Mouse (Mus musculus): Measurements from ENCODE around the gene Zfp697. TPM values are rescaled to one million over a fixed set of nuclear protein-coding genes. Genes with fewer than 3 reads are reported as not detected.
"Not testable (repeated sequence)": the region's sequence is repeated elsewhere in the genome, so short reads cannot be mapped to it uniquely, and the experiment has no call there.

The Zfp697 gene
- polyA plus RNA-seq, 1 experiment = not detected

DNA sequence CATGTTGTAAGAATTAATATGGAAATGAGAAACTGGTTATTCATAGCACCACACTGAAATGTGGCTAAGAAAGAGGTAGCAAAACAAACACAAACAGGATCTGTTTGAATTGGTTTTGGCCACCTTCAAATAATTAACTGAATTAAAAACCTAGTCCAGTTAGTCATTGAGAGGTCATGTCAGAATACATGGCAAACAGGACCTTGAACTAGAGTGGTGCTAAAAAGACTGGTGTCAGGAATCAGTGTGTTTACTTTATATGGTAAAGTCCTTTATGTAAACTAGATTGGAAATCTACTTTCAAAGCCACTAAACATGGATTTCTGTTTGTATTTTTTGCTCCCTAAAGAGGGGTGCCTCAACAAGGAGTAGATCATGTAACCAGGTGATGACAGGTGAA is 142.7 kb downstream of the Zfp697 start:
- H3K4me3 ChIP-seq (replicated peaks); H3K9me3 ChIP-seq; H3K4me1 ChIP-seq; H3K27me3 ChIP-seq (replicated peaks); H3K36me3 ChIP-seq (replicated peaks; ENCODE audit: low read length): not testable (repeated sequence)

DNA sequence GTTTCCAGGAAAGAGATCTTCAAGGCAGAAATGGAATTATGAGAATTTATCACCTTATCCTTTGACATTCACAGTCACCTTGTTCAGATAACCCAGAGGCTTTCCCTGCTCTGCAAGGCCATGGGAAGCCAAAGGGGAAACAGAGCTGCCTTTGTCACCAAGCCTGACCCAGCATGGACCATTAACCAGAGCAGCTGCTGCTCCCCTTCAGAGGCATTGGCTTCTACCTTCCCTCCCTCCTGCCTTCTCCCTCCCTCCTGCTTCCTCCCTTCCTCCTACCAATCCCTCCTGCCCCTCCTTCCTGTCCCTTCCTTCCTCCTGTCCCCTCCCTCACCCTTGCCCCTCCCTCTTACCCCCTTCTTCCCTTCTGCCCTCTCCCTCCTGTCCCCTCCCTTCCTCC is 165.4 kb downstream of the Zfp697 start:
- H3K4me3 ChIP-seq (replicated peaks); H3K9me3 ChIP-seq; H3K36me3 ChIP-seq (replicated peaks; ENCODE audit: low read length); H3K4me1 ChIP-seq; H3K27me3 ChIP-seq (replicated peaks): not testable (repeated sequence)

DNA sequence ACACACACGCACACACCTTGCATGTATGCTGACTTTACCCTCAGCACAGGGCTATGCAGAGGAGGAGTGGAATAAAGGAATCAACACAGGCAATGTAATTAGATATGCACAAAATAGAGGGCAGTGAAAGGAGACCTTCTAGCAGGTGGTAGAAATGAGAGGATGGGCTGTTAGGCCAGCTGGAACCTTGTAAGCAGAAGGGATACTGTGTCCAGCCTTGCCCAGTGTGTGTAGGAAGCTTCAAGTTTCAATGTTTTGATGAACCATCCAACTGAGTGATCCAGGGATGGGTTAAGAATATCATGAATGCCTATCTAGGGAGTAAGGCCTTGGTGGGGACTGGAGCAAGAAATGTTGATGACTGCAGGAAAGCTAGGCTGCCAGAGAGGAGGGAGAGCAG is 166.2 kb downstream of the Zfp697 start:
- not testable (repeated sequence) for H3K36me3 ChIP-seq (replicated peaks; ENCODE audit: low read length); H3K27me3 ChIP-seq (replicated peaks); H3K9me3 ChIP-seq; H3K4me1 ChIP-seq; H3K4me3 ChIP-seq (replicated peaks)

DNA sequence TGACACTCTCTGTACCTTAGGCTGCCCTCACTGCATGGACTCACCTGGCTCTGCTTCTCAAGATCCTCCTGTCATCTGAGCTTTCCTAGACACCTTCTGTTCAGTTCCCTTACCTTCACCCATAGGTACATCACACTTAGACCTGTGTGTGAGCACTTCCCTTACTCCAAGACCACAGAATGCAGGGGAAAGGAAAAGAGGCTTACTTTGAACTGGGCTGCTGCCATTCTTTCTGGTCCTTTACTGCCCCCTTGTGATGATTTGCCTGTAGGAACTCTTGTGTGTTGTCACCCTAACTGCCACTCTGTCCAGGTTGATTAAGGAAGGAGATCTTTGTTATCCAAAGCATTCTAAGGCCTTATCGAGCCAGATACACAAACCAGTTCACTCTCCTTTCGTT is 168.0 kb downstream of the Zfp697 start:
- not testable (repeated sequence) for H3K4me3 ChIP-seq (replicated peaks); H3K27me3 ChIP-seq (replicated peaks); H3K9me3 ChIP-seq; H3K4me1 ChIP-seq; H3K36me3 ChIP-seq (replicated peaks; ENCODE audit: low read length)

DNA sequence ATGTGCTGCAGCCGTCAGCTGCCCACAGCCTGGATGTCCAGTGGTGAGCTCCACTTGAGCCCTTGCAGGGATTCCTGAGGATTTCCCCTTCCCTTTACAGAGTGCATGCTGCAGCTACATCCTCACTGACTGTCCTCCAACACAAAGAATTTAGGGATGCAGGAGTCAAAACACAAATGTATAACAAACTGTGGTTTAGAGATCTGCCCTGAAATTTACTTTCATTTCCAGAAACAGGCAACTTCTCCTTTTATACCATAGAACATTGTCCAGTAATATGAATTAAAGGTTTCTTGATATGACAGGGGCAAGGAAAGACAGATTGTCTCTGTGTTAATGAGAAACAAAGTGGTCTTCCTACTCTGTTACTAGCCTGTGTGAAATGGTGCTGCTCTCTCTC is 168.6 kb downstream of the Zfp697 start:
- H3K9me3 ChIP-seq; H3K36me3 ChIP-seq (replicated peaks; ENCODE audit: low read length); H3K4me1 ChIP-seq; H3K4me3 ChIP-seq (replicated peaks); H3K27me3 ChIP-seq (replicated peaks): not testable (repeated sequence)

DNA sequence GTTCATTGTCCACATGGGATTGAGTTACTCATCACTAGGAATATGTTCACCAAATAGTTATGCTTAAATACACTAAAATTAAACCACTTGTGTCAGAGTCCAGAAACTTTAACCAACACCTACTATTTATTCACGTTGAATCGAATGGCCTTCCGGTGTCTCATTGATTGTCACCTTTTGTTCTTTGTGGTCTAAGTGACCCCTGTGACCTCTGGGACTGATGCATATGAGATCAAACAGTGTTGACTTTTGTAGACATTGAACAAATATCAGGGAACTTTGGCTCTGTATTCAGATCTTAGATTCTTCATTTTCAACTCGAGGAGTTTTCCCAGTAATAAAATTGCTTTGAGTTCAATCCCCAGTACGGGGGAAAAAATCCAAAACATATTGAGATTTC is 178.4 kb downstream of the Zfp697 start:
- not testable (repeated sequence) for H3K4me1 ChIP-seq; H3K9me3 ChIP-seq; H3K36me3 ChIP-seq (replicated peaks; ENCODE audit: low read length); H3K27me3 ChIP-seq (replicated peaks); H3K4me3 ChIP-seq (replicated peaks)

DNA sequence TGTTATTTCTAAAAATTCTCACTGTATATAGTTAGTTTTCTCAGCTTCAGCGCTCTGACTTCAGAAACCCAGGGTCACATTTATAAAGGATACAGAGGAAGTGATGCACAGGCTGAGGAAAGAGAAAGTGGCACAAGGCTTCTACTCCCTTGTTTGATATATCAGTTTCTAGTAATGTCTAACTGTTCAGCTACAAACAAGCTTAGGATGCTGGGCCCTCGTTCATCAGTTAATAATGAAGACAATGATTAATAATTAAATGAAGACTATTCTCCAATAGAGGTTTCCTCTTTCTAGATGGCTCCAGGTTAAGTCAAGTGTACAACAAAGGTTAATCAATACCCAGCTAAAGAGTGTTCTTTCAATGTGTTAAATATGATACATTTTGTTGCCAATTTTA is 181.6 kb downstream of the Zfp697 start:
- not testable (repeated sequence) for H3K4me3 ChIP-seq (replicated peaks); H3K27me3 ChIP-seq (replicated peaks); H3K36me3 ChIP-seq (replicated peaks; ENCODE audit: low read length); H3K9me3 ChIP-seq; H3K4me1 ChIP-seq

DNA sequence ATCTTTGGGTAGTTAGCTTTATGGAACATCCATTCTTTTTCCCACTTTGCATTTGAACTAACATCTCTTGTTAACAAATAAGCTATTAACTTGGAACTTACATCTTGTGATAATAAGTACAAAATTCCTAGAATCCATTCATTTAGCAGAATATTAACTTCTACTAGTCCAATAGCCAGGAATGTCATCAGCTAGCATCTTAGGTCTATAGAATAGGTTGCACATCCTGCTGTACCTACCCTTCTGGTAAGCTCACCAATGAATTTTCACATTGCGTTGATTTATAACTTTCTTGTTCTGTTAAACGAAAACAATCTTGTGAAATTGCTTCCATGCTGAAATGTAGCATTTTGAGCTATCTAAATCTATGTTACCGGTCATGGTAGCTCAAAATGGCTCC is 182.6 kb downstream of the Zfp697 start:
- not testable (repeated sequence) for H3K9me3 ChIP-seq; H3K36me3 ChIP-seq (replicated peaks; ENCODE audit: low read length); H3K4me1 ChIP-seq; H3K27me3 ChIP-seq (replicated peaks); H3K4me3 ChIP-seq (replicated peaks)

DNA sequence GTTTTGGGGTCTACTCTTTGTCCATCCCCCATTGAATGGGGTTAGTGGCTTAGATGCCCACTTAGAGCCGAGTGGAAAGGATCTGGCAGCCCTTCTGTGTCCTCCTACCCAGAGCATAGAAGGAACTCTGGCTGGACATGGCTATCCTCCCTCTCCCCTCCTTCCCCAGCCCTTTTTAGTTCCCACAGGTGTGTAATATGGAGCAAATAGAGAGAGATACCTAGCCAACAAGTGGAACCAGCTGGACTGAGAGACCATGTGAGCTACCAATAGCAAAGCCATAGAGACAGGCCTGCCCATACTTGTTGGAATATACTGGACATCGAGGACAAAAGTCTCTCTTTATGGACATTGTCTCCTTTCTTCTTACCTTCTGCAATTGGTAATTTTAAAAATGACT is 185.5 kb downstream of the Zfp697 start:
- H3K4me1 ChIP-seq; H3K4me3 ChIP-seq (replicated peaks); H3K36me3 ChIP-seq (replicated peaks; ENCODE audit: low read length); H3K27me3 ChIP-seq (replicated peaks); H3K9me3 ChIP-seq: not testable (repeated sequence)

DNA sequence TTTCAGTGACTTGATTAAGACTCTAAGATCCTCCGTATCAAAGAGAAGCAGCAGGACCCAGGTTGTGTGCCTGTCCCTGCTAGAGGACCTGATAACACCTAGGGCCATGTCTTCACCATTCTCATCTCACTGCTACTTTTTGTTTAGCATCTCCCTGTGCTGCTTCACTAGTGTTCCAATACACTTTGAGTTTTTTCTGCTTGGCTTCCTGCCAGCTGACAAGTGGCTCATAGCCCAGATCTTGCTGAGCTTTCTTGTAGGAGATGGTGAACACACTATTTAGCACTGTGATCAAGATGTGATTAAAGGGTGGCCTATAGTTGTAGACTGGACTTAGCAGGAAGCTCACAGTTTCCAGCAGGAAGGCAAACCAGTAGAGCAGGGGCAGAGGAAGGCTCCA is 198.8 kb downstream of the Zfp697 start:
- not testable (repeated sequence) for H3K4me3 ChIP-seq (replicated peaks); H3K27me3 ChIP-seq (replicated peaks); H3K4me1 ChIP-seq; H3K36me3 ChIP-seq (replicated peaks; ENCODE audit: low read length); H3K9me3 ChIP-seq

DNA sequence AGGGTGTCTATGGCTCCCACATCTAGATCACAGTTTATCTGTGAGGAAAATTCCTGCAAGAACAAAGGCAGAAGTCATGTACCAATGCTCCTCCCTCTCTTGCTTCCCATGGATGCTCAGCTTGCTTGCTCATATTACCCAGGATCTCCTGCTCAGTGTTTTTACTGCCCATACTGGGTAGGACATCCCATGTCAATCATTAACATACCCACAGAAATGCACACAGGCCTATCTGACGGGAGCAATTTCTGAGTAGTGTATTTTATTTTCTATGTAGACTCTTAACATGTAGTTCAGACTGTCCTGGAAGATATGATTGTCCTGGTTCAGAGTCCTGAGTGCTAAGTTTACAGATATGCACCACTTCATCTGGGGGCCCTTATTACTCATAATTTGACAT is 199.9 kb downstream of the Zfp697 start:
- H3K9me3 ChIP-seq; H3K4me1 ChIP-seq; H3K27me3 ChIP-seq (replicated peaks); H3K36me3 ChIP-seq (replicated peaks; ENCODE audit: low read length); H3K4me3 ChIP-seq (replicated peaks): not testable (repeated sequence)

DNA sequence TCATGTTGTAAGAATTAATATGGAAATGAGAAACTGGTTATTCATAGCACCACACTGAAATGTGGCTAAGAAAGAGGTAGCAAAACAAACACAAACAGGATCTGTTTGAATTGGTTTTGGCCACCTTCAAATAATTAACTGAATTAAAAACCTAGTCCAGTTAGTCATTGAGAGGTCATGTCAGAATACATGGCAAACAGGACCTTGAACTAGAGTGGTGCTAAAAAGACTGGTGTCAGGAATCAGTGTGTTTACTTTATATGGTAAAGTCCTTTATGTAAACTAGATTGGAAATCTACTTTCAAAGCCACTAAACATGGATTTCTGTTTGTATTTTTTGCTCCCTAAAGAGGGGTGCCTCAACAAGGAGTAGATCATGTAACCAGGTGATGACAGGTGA is 200.4 kb downstream of the Zfp697 start:
- H3K9me3 ChIP-seq; H3K27me3 ChIP-seq (replicated peaks); H3K36me3 ChIP-seq (replicated peaks; ENCODE audit: low read length); H3K4me1 ChIP-seq; H3K4me3 ChIP-seq (replicated peaks): not testable (repeated sequence)

DNA sequence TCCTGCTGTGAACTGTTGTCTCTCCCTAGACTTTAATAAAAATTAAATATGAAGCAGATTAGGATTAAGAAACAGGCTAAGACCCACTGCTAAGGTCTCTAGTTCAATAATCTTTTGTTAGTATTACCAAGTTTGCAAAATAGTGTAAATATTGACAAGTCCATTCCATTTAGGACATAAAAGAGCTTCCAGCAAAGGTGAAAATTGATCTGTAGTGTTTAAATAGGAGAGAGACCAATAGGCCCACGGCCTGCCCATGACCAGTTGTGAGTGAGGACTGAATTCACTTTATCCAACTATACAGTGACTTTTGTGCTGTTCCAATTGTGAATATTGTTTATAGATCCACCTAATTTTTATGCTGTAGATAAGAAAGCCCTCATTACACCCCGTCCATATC is 205.5 kb downstream of the Zfp697 start:
- no peaks in the 10 kb centered on the region for H3K36me3 ChIP-seq (replicated peaks; ENCODE audit: low read length)
- H3K4me3 ChIP-seq (replicated peaks) = no peak overlapping the region
- no peaks in the 10 kb centered on the region for H3K4me1 ChIP-seq
- no peak for TF ChIP-seq GATA1 (IDR thresholded peaks at IDR 0.05; ENCODE audit: borderline replicate concordance, low read length)
- no peak for TF ChIP-seq FLI1 (IDR thresholded peaks at IDR 0.05; ENCODE audit: low read length)
- H3K27me3 ChIP-seq (replicated peaks) = no peaks in the 10 kb centered on the region
- no peaks in the 10 kb centered on the region for H3K9me3 ChIP-seq

Measured in megakaryocyte, embryonic 14.5 days (primary cell).